Mouse (Mus musculus): ENCODE measurements at regions not wholly inside any gene's neighbourhood (a gene's known extent, or its start where the extent isn't known, plus 50 kb on each side); places are given as distances from the start of the nearest gene placed in this dataset.

DNA sequence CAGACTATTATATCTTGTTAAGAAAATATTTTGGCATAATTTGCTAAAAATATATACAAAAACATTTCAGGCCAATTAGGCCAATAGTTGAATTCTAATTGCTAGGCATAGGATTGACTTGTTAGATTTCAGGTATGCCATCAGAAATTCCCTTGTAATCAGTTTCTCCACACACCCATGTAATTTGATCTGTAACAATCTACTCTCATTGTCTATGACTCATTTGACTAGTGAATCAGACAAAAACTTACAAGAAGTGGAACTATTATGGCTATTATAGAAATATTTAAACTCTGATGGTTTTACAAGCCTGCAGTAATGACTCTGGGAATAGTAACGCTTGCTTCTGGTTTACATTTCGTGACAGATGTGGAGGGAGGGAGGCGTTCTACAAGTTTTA, 338.9 kb upstream of the Ptbp2 start:
- Histone ChIP-seq H3K9me3 (ENCODE audit: low read length) (no peaks in the 10 kb centered on the region), H3K9ac (replicated peaks) (no peak overlapping the region), H3K4me2 (ENCODE audit: low read depth, low read length) (no peak overlapping the region), H3K27ac (ENCODE audit: low read depth) (no peak overlapping the region), H3K4me3 (ENCODE audit: low read depth, low read length) (no peak overlapping the region), H3K4me1 (ENCODE audit: insufficient read depth) (no peaks in the 10 kb centered on the region), H3K36me3 (replicated peaks; ENCODE audit: insufficient read depth, low read length) (no peaks in the 10 kb centered on the region), H3K27me3 (ENCODE audit: insufficient read depth, low read length) (no peaks in the 10 kb centered on the region)
- ATAC-seq: no peak
- DNase-seq: no peak
- WGBS (ENCODE audit: insufficient replicate concordance): 83% methylated on average over 3 of the region's 3 CpGs
- no peak for TF ChIP-seq EP300 (IDR thresholded peaks at IDR 0.05; ENCODE audit: low read depth)
- TF ChIP-seq CTCF (IDR thresholded peaks at IDR 0.05; ENCODE audit: low read depth): no peak

DNA sequence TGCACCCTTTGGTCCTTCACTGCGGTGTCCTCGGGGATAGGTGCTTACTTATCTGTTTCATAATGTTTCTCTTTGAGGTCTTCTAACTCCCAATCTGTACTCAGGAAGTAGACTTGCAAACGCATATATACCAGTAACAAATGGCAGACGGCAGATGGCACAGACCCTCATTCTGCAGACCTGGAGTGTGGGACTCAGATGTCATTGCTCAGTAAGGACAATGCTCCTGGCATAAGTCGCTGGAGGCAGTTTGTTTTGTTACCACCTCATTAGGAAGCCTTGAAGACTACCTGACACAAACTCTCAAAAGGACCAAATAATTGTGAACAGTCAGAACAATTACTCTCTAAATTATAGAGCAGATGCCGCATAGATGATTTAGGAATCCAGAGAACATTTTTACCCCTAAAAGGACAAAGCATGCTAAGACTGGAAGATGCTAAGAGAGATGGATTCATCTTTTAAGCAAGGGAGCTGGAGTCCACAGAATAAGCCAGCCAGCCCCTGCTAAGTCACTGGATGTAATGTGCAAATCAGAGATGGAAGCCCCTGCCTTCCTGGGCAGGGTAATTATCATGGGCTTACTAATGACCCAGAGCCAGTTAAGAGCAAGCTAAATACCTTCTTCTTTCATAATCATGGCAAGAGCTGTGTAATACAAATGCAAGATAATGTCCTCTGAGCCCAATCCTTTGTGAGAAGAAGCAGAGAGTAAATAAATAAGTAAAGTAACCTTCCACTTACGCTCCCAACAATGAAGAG, 299.1 kb upstream of the Ptbp2 start:
- Histone ChIP-seq H3K27ac (ENCODE audit: low read depth) (no peak overlapping the region), H3K4me2 (ENCODE audit: low read depth, low read length) (no peak overlapping the region), H3K36me3 (replicated peaks; ENCODE audit: insufficient read depth, low read length) (no peaks in the 10 kb centered on the region), H3K9ac (replicated peaks) (no peak overlapping the region), H3K27me3 (ENCODE audit: insufficient read depth, low read length) (no peaks in the 10 kb centered on the region), H3K4me1 (ENCODE audit: insufficient read depth) (no peaks in the 10 kb centered on the region), H3K9me3 (ENCODE audit: low read length) (no peaks in the 10 kb centered on the region), H3K4me3 (ENCODE audit: low read depth, low read length) (no peak overlapping the region)
- no peak for ATAC-seq
- 72% methylated on average over 7 of the region's 7 CpGs for WGBS (ENCODE audit: insufficient replicate concordance)
- no peak for DNase-seq
- TF ChIP-seq EP300 (IDR thresholded peaks at IDR 0.05; ENCODE audit: low read depth) (no peak), CTCF (IDR thresholded peaks at IDR 0.05; ENCODE audit: low read depth) (no peak)

- H3K9me3 ChIP-seq (ENCODE audit: low read length): no peaks in the 10 kb centered on the region
- no peak for DNase-seq
- no peak for TF ChIP-seq EP300 (IDR thresholded peaks at IDR 0.05; ENCODE audit: low read depth)
- no peak for TF ChIP-seq CTCF (IDR thresholded peaks at IDR 0.05; ENCODE audit: low read depth)
- no peak overlapping the region for H3K9ac ChIP-seq (replicated peaks)
- WGBS (ENCODE audit: insufficient replicate concordance): 26% methylated on average over 1 of the region's 1 CpGs
- no peaks in the 10 kb centered on the region for H3K4me1 ChIP-seq (ENCODE audit: insufficient read depth)
- H3K27ac ChIP-seq (ENCODE audit: low read depth): no peak overlapping the region
- H3K4me3 ChIP-seq (ENCODE audit: low read depth, low read length): no peak overlapping the region
- H3K36me3 ChIP-seq (replicated peaks; ENCODE audit: insufficient read depth, low read length): no peaks in the 10 kb centered on the region
- H3K4me2 ChIP-seq (ENCODE audit: low read depth, low read length): no peak overlapping the region
- H3K27me3 ChIP-seq (ENCODE audit: insufficient read depth, low read length): no peaks in the 10 kb centered on the region
- no peak for ATAC-seq
Measured at GRCm38 (mm10) chr3:120073528-120073927, 289.3 kb upstream of the Ptbp2 start.

- Histone ChIP-seq H3K9ac (replicated peaks) (no peak overlapping the region), H3K4me3 (ENCODE audit: low read depth, low read length) (no peak overlapping the region), H3K27ac (ENCODE audit: low read depth) (no peak overlapping the region), H3K9me3 (ENCODE audit: low read length) (no peaks in the 10 kb centered on the region), H3K27me3 (ENCODE audit: insufficient read depth, low read length) (no peaks in the 10 kb centered on the region), H3K36me3 (replicated peaks; ENCODE audit: insufficient read depth, low read length) (no peaks in the 10 kb centered on the region), H3K4me1 (ENCODE audit: insufficient read depth) (no peaks in the 10 kb centered on the region), H3K4me2 (ENCODE audit: low read depth, low read length) (no peak overlapping the region)
- 86% methylated on average over 6 of the region's 6 CpGs for WGBS (ENCODE audit: insufficient replicate concordance)
- TF ChIP-seq CTCF (IDR thresholded peaks at IDR 0.05; ENCODE audit: low read depth) (no peak), EP300 (IDR thresholded peaks at IDR 0.05; ENCODE audit: low read depth) (no peak)
- DNase-seq (no peak), ATAC-seq (no peak)
Measured at GRCm38 (mm10) chr3:120065714-120066113, 281.4 kb upstream of the Ptbp2 start.

DNA sequence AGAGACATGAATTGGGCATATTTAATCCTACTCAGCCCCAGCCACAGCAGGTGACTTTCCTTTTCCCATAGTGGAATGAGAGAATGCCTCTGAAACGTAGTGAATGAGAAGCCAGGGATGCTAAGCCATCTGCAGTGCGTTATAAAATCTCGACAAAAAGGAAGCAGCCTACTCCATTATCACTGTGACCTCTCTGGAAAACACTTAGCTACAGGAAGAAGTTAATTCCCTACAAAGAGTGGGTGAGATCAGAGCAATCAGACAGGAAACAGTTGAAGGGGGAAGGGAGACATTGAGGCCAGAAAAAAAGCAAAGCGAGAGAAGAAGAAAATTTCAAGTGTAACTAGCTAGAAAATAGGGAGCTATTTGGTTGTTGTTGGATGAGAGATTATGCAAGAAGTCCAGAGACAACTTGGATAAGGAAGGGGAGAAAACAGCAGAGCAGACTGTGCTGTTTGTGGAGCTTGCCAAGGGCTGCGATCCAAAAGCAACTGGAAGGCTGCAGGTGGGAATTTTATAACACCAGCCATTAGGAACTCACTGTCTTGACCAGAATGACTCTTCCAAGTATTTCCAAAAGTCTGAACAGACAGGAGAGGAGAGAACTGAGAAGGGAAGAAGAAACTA, 280.7 kb upstream of the Ptbp2 start:
- H3K4me1 ChIP-seq (ENCODE audit: insufficient read depth): no peaks in the 10 kb centered on the region
- WGBS (ENCODE audit: insufficient replicate concordance): 29% methylated on average over 5 of the region's 5 CpGs
- ATAC-seq (no peak), DNase-seq (no peak)
- H3K27me3 ChIP-seq (ENCODE audit: insufficient read depth, low read length): no peaks in the 10 kb centered on the region
- H3K27ac ChIP-seq (ENCODE audit: low read depth): no peak overlapping the region
- H3K9me3 ChIP-seq (ENCODE audit: low read length): no peaks in the 10 kb centered on the region
- no peak for TF ChIP-seq EP300 (IDR thresholded peaks at IDR 0.05; ENCODE audit: low read depth)
- TF ChIP-seq CTCF (IDR thresholded peaks at IDR 0.05; ENCODE audit: low read depth): no peak
- no peak overlapping the region for H3K9ac ChIP-seq (replicated peaks)
- H3K36me3 ChIP-seq (replicated peaks; ENCODE audit: insufficient read depth, low read length): no peaks in the 10 kb centered on the region
- H3K4me3 ChIP-seq (ENCODE audit: low read depth, low read length): no peak overlapping the region
- no peak overlapping the region for H3K4me2 ChIP-seq (ENCODE audit: low read depth, low read length)

DNA sequence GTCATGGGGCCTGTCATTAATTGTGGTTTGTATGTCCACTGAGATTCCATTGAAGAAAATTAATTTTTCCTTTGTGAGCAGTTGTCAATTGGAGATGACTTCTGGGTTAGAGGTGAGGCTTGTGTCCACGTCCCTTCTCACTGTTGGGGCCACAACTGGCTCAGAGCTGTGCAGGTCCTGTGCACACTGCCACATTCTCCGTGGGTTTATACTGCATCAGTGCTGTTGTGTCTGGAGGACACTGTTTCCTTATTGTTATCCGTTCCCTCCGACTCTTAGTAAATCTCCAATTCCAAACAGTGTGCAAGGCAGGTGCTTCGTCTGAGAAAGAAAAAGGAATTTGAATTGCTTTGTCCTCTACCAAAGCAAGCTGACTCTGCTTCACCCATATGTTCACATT, 278.0 kb upstream of the Ptbp2 start:
- Histone ChIP-seq H3K36me3 (replicated peaks; ENCODE audit: insufficient read depth, low read length) (no peaks in the 10 kb centered on the region), H3K4me3 (ENCODE audit: low read depth, low read length) (no peak overlapping the region), H3K27me3 (ENCODE audit: insufficient read depth, low read length) (no peaks in the 10 kb centered on the region), H3K4me2 (ENCODE audit: low read depth, low read length) (no peak overlapping the region), H3K9me3 (ENCODE audit: low read length) (no peaks in the 10 kb centered on the region), H3K27ac (ENCODE audit: low read depth) (no peak overlapping the region), H3K9ac (replicated peaks) (no peak overlapping the region), H3K4me1 (ENCODE audit: insufficient read depth) (no peaks in the 10 kb centered on the region)
- no peak for TF ChIP-seq CTCF (IDR thresholded peaks at IDR 0.05; ENCODE audit: low read depth)
- no peak for TF ChIP-seq EP300 (IDR thresholded peaks at IDR 0.05; ENCODE audit: low read depth)
- no peak for ATAC-seq
- 77% methylated on average over 5 of the region's 5 CpGs for WGBS (ENCODE audit: insufficient replicate concordance)
- no peak for DNase-seq

Data from liver, postnatal 0 days (tissue).